Mouse (Mus musculus): ENCODE measurements at regions not wholly inside any gene's neighbourhood (a gene's known extent, or its start where the extent isn't known, plus 50 kb on each side); places are given as distances from the start of the nearest gene placed in this dataset.

DNA sequence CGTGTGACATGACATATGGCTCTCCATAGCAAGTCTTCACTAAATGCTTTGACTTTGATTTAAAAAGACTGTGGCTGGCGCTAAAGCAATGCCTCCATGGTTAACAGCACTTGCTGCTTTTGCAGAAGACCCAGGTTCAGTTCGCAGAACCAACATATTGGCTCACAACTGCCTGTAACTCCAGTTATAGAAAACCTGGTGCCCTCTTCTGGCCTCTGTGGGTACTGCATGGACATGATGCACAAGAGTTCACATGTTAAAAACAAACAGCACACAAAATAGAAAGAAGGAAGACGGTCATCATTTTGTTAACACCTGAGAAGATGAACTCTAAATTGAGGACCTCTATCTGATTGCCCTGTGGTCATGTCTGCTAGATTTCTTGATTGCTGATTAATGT, 423.8 kb downstream of the Rwdd3 start:
- DNase-seq (ENCODE audit: low spot score), result no peak

GRCm38 (mm10) chr3:120733332-120733731, 438.2 kb downstream of the Rwdd3 start:
- no peak for DNase-seq (ENCODE audit: low spot score)

GRCm38 (mm10) chr3:120732391-120732790, 439.1 kb downstream of the Rwdd3 start:
- DNase-seq (ENCODE audit: low spot score), result no peak

- no peak for DNase-seq (ENCODE audit: low spot score)
These were observed 440.2 kb downstream of the Rwdd3 start for GRCm38 (mm10) chr3:120731287-120731686.

- no peak for DNase-seq (ENCODE audit: low spot score)
These were observed 441.3 kb downstream of the Rwdd3 start for GRCm38 (mm10) chr3:120730225-120730624.

- DNase-seq (ENCODE audit: low spot score), result no peak
These were observed 441.8 kb downstream of the Rwdd3 start for GRCm38 (mm10) chr3:120729671-120730070.

GRCm38 (mm10) chr3:120685227-120685626, 486.3 kb downstream of the Rwdd3 start:
- no peak for DNase-seq (ENCODE audit: low spot score)

GRCm38 (mm10) chr3:120675906-120676305, 495.6 kb downstream of the Rwdd3 start:
- DNase-seq (ENCODE audit: low spot score), result no peak

DNA sequence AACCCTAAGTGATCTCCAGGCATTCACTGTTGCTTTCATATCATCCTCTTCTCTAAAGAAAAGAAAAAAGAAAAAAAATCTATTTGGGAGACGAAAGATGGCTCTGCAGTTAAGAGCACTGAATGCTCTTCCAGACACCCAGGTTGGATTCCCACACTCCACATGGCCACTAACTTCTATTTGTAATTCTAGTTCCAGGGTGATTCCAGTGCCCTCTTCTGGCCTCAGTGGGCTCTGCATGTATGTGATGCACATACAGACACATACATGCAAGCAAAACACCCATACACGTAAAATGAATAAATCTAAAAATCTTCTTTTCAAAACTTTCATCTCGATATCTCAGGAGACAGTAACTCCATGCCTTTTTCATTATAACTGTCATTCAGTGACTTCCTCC, 502.8 kb downstream of the Rwdd3 start:
- no peak for DNase-seq (ENCODE audit: low spot score)

- no peak for DNase-seq (ENCODE audit: low spot score)
These were observed 509.0 kb downstream of the Rwdd3 start for GRCm38 (mm10) chr3:120662521-120662920.

DNA sequence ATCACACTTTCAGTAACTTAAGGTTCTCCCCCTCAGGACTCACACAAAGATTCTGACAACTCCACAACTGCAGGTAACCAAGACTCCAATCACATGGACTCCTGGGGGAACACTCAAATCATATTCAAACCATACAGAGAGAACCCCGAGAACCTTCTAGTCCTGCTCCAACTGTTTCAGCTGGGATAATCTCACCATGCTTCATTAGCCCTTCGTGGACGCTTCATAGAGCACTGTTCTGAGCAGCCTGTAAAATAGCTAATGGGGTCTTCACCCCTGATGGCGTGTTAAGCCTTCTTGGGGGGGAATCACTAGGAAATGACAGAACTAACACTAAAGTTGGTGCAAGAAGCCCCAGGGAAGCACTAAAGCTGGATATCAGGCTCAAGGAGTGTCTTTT, 510.7 kb downstream of the Rwdd3 start:
- DNase-seq (ENCODE audit: low spot score), result no peak

DNA sequence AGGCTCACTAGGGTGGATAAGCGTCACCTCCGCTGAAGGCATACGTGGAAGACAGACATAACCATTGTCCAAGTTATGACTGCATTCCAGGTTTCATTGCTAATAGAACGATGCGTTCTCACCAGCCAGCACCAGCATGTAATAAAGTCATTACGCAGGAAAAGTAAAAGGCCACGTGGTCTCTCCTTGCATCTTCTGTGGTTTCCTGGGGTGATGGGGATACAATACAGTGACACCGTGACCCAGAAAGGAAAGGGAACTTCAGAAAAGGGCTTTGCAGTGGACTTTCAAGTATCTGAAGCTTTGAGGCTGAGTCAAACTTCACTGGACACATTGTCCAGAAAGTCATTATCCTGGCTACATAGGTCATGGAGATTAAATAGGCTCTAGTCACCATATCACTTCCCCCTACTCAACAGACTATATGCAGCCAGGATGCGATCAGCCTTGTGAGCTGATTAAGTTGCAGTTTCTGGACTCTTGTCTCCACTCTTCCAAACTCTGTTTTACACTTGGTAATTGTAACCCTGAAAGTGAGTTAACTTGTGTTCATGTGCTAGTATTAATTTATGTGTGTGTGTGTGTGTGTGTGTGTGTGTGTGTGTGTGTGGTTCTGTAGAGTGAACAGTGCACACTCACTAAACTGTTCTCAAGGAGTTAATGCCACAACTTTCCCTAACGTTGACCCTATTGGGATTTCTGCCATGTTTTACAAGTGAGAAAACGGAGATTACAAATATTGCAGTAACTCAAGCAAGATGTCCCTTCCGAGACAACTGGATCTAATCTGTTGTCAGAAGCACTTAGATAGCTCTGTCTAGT, 522.2 kb downstream of the Rwdd3 start:
- no peak for DNase-seq (ENCODE audit: low spot score)

GRCm38 (mm10) chr3:120648391-120648790, 523.1 kb downstream of the Rwdd3 start:
- DNase-seq (ENCODE audit: low spot score), result no peak

- no peak for DNase-seq (ENCODE audit: low spot score)
These were observed 534.7 kb downstream of the Rwdd3 start for GRCm38 (mm10) chr3:120636669-120637305.

- no peak for DNase-seq (ENCODE audit: low spot score)
These were observed 553.1 kb downstream of the Rwdd3 start for GRCm38 (mm10) chr3:120618358-120618757.

GRCm38 (mm10) chr3:120594226-120594625, 577.3 kb downstream of the Rwdd3 start:
- DNase-seq (ENCODE audit: low spot score), result no peak

DNA sequence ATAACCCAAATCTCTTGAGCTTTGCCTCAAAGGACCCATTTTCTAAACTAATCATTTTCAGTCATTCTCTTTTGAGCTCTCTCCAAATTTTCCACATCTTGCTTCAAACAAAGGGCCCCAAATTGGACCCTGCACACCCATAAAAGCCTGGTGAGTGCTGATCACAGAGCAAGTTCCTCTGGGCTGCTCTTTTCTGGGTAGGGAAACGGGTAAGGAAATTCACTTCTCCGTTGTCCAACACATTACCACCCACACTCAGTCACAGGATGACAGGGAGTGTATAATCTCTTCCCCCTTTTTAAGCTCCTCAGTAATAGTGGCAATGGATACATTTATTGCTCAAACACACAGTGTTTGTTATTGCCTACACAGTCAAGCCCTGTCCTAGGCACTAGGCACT, 580.3 kb downstream of the Rwdd3 start:
- no peak for DNase-seq (ENCODE audit: low spot score)

GRCm38 (mm10) chr3:120570806-120571425, 600.6 kb downstream of the Rwdd3 start:
- no peak for DNase-seq (ENCODE audit: low spot score)

DNA sequence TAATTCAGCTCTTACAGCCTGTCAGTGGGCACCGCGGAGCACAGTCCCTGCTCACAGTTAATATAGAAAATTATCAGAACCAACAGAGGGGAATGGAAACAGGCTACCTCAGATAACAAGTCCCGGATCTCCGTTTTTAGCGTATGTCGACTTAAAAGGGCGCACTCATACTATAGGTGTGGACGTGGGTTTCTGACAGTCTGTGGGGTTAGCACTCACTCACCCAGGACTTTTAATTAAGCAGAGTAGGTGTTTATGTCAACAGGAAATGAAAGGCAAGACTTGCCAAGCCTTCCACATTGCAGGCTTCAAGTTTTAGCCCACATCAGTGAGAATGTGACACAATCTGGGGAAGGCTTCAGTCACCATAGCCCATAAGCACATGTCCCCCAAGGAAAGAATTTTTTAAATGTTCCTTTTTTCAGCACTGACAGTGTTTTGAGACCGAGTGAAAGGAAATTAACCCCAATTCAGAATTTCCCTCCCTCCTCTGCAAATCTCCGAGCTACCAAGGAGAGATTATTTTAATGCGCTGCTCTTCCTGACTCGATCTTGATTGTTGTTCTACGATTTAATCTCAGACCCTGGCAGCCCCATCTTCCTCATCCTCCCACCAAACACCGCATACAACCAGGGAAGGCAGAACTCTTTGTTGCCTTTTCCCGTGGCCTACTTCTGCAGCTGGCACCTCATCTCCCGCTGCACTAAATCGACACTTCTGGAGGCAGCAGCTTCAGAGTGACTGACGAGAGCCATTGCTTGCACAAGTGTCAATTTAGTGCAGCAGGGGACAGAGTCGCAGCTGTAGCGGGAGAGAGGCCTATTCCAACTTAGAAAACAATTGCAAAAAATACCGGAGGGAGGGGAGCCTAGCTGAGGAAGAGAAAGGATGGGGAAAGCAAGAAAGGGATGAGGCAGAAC, 629.7 kb downstream of the Rwdd3 start:
- DNase-seq (ENCODE audit: low spot score), result no peak

DNA sequence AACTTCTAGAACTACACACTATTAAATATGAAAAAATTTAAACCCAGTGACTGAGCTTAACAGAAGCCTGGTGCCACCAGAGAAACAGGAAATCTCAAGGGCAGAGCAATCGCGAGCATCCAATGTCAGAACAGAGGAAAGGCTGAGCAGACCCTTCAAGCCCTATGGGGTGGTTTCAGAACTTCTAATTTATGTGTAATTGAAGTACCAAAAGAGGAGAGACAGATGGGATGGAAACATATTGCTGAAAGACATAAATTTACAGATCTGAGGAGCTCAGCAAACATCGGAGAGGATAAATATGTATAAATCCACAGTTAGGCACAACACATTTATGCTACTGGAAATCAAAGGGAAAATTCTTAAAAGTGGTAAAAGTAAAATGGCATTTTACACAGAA, 637.6 kb downstream of the Rwdd3 start:
- no peak for DNase-seq (ENCODE audit: low spot score)

DNA sequence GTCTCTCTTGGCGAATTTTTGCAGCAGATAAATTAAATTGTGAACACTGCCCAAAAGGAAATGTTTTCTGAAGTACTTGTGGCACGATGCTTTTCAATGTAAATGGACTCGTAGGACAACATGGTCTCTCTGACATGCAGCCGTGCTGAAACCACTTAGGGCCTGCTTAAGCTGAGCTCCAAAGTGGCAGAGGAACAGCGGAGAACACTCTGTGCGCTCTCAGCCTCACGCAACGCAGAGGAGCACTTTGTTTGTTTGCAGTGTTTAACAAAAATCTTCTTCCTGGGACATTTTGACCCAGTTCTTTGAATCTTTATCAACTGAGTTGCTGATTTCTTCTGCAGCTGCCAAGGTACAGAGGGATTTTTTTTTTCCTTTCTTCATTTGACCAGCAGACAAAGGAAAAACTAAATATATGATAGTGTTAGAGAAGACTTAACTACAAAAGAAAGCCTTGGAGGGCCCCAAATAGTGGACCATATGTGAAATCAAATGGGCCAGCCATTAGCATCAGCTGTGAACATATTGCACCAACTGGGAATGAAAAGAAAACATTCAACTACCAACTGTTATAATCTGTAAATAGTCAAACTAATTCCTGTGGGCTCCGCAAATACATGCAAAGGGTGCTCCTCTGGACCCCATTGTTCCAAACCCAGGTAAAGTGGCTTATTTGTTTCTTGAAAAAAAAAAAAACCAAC, 639.5 kb downstream of the Rwdd3 start:
- no peak for DNase-seq (ENCODE audit: low spot score)

DNA sequence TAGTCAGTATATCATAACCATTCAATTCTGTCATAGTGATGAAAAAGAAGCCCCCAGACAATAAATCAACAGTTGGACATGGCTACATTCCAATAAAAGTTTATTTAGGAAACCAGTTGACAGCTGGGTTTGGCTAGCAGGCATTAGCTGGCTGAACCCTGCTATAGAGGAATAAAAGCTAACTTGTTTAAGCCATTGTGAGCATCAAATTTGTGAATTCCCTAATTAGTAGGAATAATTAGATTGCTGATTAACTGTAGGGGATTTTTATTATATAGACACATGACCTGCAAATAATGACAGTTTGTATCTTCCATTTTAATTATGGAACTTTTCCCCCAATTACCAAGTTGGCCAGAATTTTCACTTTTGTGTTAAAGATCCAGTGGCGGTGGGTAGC, 659.8 kb downstream of the Rwdd3 start:
- no peak for DNase-seq (ENCODE audit: low spot score)

All from testis, postnatal 14 days (tissue).